Mouse (Mus musculus) E14TG2a.4 (cell line): ENCODE measurements around the gene Zc3hc1.

ENCODE experiments used
- CTCF ChIP-seq: conservative IDR thresholded peaks from 2 replicates; pipeline ENCODE4 v1.5.1; 2014; ENCODE audit warnings: low read length
- POU5F1 ChIP-seq: IDR thresholded peaks from 2 replicates; pipeline ENCODE4 v1.6.1; 2014; ENCODE audit warnings: low read length, borderline replicate concordance

- no peak for TF ChIP-seq CTCF
- no peak for TF ChIP-seq POU5F1
Observed at GRCm38 (mm10) chr6:30346737-30347136, 44.1 kb downstream of the Zc3hc1 start.
